Mouse (Mus musculus): Measurements from ENCODE around the gene Dph6.

DNA sequence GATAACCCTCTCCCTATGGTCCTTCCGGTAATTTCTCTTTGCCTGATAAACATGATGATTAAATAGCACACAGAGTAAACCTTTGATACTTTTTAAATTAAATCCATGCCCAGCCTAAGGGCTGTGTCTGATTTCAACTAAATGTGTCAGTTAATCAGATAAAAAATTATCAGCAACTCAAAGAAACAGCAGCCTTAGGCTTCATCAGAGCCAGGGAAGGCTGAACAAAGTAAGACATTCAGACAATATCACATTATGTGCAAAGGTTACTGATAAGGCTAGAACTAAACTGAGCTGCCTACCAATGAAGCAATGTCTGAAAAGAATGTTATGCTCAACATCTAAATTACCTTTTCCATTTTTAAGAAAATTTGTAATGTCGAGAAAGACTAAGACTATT is 74.0 kb downstream of the Dph6 start:
- TF ChIP-seq CTCF (IDR thresholded peaks at IDR 0.05 in 2 of 3, conservative IDR thresholded peaks at IDR 0.05 in 1 of 3; ENCODE audit: control insufficient read depth in 1 of 3, insufficient read depth in 1 of 3, low read depth in 2 of 3, low read length in 3 of 3, poor library complexity in 1 of 3, severe bottlenecking in 1 of 3) (no peak), MAX (IDR thresholded peaks at IDR 0.05; ENCODE audit: low read length) (no peak), SMC3 (IDR thresholded peaks at IDR 0.05; ENCODE audit: low read depth, low read length) (no peak), TBP (IDR thresholded peaks at IDR 0.05; ENCODE audit: low read depth, low read length) (no peak), NELFE (IDR thresholded peaks at IDR 0.05; ENCODE audit: low read depth, low read length) (no peak)
